Mouse (Mus musculus): ENCODE data around the gene Ptgr2. TPM values are rescaled to one million over a fixed set of nuclear protein-coding genes. Genes with fewer than 3 reads are reported as not detected.
"Not testable (repeated sequence)": the region's sequence is repeated elsewhere in the genome, so short reads cannot be mapped to it uniquely, and the experiment has no call there.

Gene Ptgr2
- polyA plus RNA-seq (2011; ENCODE audit: insufficient read depth, insufficient read length, low read depth, missing spikeins), result 28.1 and 31.2 TPM in 2 replicates

GRCm38 (mm10) chr12:84284885-84285592 is at the start of gene Ptgr2:
Ptgr2 (plus strand) TSS chr12:84285232.
- Histone ChIP-seq H3K27ac (ENCODE audit: insufficient read depth, low read length) (no peak within 1 kb of the TSS), H3K4me3 (ENCODE audit: low read depth, low read length) (peak within 1 kb of the TSS; percentile 86)
- peak; percentile 91 for TF ChIP-seq POLR2A (IDR thresholded peaks at IDR 0.05; ENCODE audit: insufficient read depth, low read length)
- no peak for TF ChIP-seq CTCF (IDR thresholded peaks at IDR 0.05; ENCODE audit: low read depth, low read length)

GRCm38 (mm10) chr12:84235577-84235976 is 49.5 kb upstream of the Ptgr2 start:
- H3K27me3 ChIP-seq (ENCODE audit: control insufficient read depth, insufficient read depth, low read length, poor library complexity, severe bottlenecking), result no peaks in the 10 kb centered on the region
- peak overlapping the region; percentile 39; the same call in 1 of the 2 replicates for H3K4me3 ChIP-seq (ENCODE audit: low read depth, low read length)
- TF ChIP-seq CTCF (IDR thresholded peaks at IDR 0.05; ENCODE audit: low read depth, low read length) (no peak), POLR2A (IDR thresholded peaks at IDR 0.05; ENCODE audit: insufficient read depth, low read length) (no peak), EP300 (IDR thresholded peaks at IDR 0.05; ENCODE audit: insufficient read depth, low read depth, low read length) (no peak)
- H3K4me1 ChIP-seq (ENCODE audit: control insufficient read depth, insufficient read depth, low read length), result peaks cover 1% of the 10 kb centered on the region
- peak overlapping the region; percentile 92 for H3K27ac ChIP-seq (ENCODE audit: insufficient read depth, low read length)
- no peaks in the 10 kb centered on the region for H3K9me3 ChIP-seq (replicated peaks; ENCODE audit: control insufficient read depth, insufficient read depth, low read length, poor library complexity, severe bottlenecking)
- no peaks in the 10 kb centered on the region for H3K36me3 ChIP-seq (ENCODE audit: control insufficient read depth, insufficient read depth, low read length, poor library complexity, severe bottlenecking)
- H3K9ac ChIP-seq (ENCODE audit: low read depth, poor library complexity, severe bottlenecking), result peak overlapping the region; percentile 53; the same call in 1 of the 2 replicates

More at GRCm38 (mm10) chr12:84284885-84285592, at the start of gene Ptgr2:
- H3K27me3 ChIP-seq (ENCODE audit: control insufficient read depth, insufficient read depth, low read length, poor library complexity, severe bottlenecking), result no peaks in the 10 kb centered on the region
- no peaks in the 10 kb centered on the region for H3K36me3 ChIP-seq (ENCODE audit: control insufficient read depth, insufficient read depth, low read length, poor library complexity, severe bottlenecking)
- H3K9me3 ChIP-seq (replicated peaks; ENCODE audit: control insufficient read depth, insufficient read depth, low read length, poor library complexity, severe bottlenecking), result no peaks in the 10 kb centered on the region
- peaks cover 3% of the 10 kb centered on the region for H3K4me1 ChIP-seq (ENCODE audit: control insufficient read depth, insufficient read depth, low read length)
- peak within 1 kb of the TSS; percentile 69 for H3K9ac ChIP-seq (ENCODE audit: low read depth, poor library complexity, severe bottlenecking)

- Histone ChIP-seq H3K4me3 (ENCODE audit: low read depth, low read length) (no peak overlapping the region), H3K9ac (ENCODE audit: low read depth, poor library complexity, severe bottlenecking) (peak overlapping the region; percentile 53), H3K27me3 (ENCODE audit: control insufficient read depth, insufficient read depth, low read length, poor library complexity, severe bottlenecking) (no peaks in the 10 kb centered on the region), H3K36me3 (ENCODE audit: control insufficient read depth, insufficient read depth, low read length, poor library complexity, severe bottlenecking) (no peaks in the 10 kb centered on the region), H3K27ac (ENCODE audit: insufficient read depth, low read length) (peak overlapping the region; percentile 92), H3K9me3 (replicated peaks; ENCODE audit: control insufficient read depth, insufficient read depth, low read length, poor library complexity, severe bottlenecking) (no peaks in the 10 kb centered on the region), H3K4me1 (ENCODE audit: control insufficient read depth, insufficient read depth, low read length) (peaks cover 1% of the 10 kb centered on the region)
- TF ChIP-seq CTCF (IDR thresholded peaks at IDR 0.05; ENCODE audit: low read depth, low read length), result no peak
- no peak for TF ChIP-seq POLR2A (IDR thresholded peaks at IDR 0.05; ENCODE audit: insufficient read depth, low read length)
- TF ChIP-seq EP300 (IDR thresholded peaks at IDR 0.05; ENCODE audit: insufficient read depth, low read depth, low read length), result peak; percentile 66; the same call in 1 of the 2 replicates
These were observed 48.9 kb upstream of the Ptgr2 start for GRCm38 (mm10) chr12:84235981-84236752.

DNA sequence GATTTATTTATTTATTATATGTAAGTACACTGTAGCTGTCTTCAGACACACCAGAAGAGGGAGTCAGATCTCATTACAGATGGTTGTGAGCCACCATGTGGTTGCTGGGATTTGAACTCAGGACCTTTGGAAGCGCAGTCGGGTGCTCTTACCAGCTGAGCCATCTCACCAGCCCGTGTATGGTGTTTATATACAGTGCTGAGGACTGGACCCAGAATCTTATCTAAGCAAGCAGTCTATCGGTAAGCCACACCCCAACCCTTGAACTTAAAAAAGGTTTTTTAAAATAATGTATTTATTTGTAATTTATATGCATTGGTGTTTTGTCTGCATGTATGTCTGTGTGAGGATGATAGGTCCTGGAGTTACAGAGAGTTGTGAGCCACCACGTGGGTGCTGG is 48.0 kb upstream of the Ptgr2 start:
- not testable (repeated sequence) for H3K4me3 ChIP-seq (ENCODE audit: low read depth, low read length); H3K4me1 ChIP-seq (ENCODE audit: control insufficient read depth, insufficient read depth, low read length); H3K9ac ChIP-seq (ENCODE audit: low read depth, poor library complexity, severe bottlenecking); H3K27ac ChIP-seq (ENCODE audit: insufficient read depth, low read length); H3K27me3 ChIP-seq (ENCODE audit: control insufficient read depth, insufficient read depth, low read length, poor library complexity, severe bottlenecking); H3K9me3 ChIP-seq (replicated peaks; ENCODE audit: control insufficient read depth, insufficient read depth, low read length, poor library complexity, severe bottlenecking); H3K36me3 ChIP-seq (ENCODE audit: control insufficient read depth, insufficient read depth, low read length, poor library complexity, severe bottlenecking)

DNA sequence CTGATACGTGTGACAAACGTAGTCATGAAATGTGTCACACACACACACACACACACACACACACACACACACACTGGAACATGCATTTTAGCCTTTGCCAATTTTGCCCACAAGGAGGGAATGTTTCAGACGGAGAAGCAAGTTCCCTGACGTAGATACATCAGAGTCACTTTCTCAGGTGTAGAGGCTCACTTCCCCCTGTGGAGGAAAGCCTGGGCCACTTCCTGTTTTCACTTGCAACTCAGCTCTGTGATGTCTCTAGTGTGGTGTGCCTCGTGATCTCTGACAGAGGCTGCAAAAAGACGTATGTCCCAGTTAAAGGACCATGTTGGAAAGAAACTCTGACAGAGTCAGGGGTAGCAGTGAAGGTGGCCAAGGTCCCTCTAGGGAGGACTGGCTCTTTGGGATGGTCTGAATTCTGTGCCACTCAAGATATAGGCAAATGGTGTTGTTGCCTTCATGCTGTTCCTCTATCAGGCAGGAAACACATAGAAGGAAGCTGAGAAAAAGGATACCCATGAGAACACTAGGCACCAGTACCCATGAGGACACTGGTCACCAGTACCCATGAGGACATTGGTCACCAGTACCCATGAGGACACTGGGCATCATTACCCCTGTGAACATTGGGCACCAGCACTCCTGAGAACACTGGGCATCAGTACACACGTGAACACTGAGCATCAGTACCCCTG is 41.8 kb upstream of the Ptgr2 start:
- TF ChIP-seq POLR2A (IDR thresholded peaks at IDR 0.05; ENCODE audit: insufficient read depth, low read length) (no peak), EP300 (IDR thresholded peaks at IDR 0.05; ENCODE audit: insufficient read depth, low read depth, low read length) (no peak), CTCF (IDR thresholded peaks at IDR 0.05; ENCODE audit: low read depth, low read length) (no peak)
- no peaks in the 10 kb centered on the region for H3K27me3 ChIP-seq (ENCODE audit: control insufficient read depth, insufficient read depth, low read length, poor library complexity, severe bottlenecking)

More for the DNA sequence above, 41.8 kb upstream of the Ptgr2 start:
- H3K4me1 ChIP-seq (ENCODE audit: control insufficient read depth, insufficient read depth, low read length), result peaks cover 3% of the 10 kb centered on the region
- H3K9ac ChIP-seq (ENCODE audit: low read depth, poor library complexity, severe bottlenecking), result no peak overlapping the region
- no peak overlapping the region for H3K4me3 ChIP-seq (ENCODE audit: low read depth, low read length)
- H3K27ac ChIP-seq (ENCODE audit: insufficient read depth, low read length), result no peak overlapping the region
- no peaks in the 10 kb centered on the region for H3K36me3 ChIP-seq (ENCODE audit: control insufficient read depth, insufficient read depth, low read length, poor library complexity, severe bottlenecking)
- H3K9me3 ChIP-seq (replicated peaks; ENCODE audit: control insufficient read depth, insufficient read depth, low read length, poor library complexity, severe bottlenecking), result no peaks in the 10 kb centered on the region

Measured in ES-Bruce4 (cell line).